Mouse (Mus musculus): ENCODE results near the gene Chrng. TPM values are rescaled to one million over a fixed set of nuclear protein-coding genes. Genes with fewer than 3 reads are reported as not detected.

Chrng gene
- polyA plus RNA-seq, 1 experiment: 376 TPM

- Histone ChIP-seq H3K4me3 (no peak overlapping the region), H3K79me2 (ENCODE audit: control insufficient read depth, insufficient read depth) (no peaks in the 10 kb centered on the region), H3K36me3 (ENCODE audit: control insufficient read depth, insufficient read depth) (peaks cover 66% of the 10 kb centered on the region), H3K27me3 (ENCODE audit: control insufficient read depth, insufficient read depth, insufficient read length) (no peaks in the 10 kb centered on the region), H3K4me2 (ENCODE audit: low read depth) (no peak overlapping the region), H3ac (ENCODE audit: control insufficient read depth, insufficient read length) (no peak overlapping the region)
- TF ChIP-seq USF1 (IDR thresholded peaks at IDR 0.05; ENCODE audit: low read depth) (no peak), MAX (IDR thresholded peaks at IDR 0.05; ENCODE audit: low read depth) (no peak), POLR2A (IDR thresholded peaks at IDR 0.05; ENCODE audit: insufficient read length, low read depth) (no peak), TCF12 (IDR thresholded peaks at IDR 0.05; ENCODE audit: insufficient read depth, poor library complexity, severe bottlenecking) (no peak), E2F4 (IDR thresholded peaks at IDR 0.05; ENCODE audit: insufficient read depth) (no peak), MYOD1 (IDR thresholded peaks at IDR 0.05; ENCODE audit: control insufficient read depth in 1 of 3, insufficient read length in 2 of 3, low read depth in 2 of 3) (no peak), SRF (IDR thresholded peaks at IDR 0.05; ENCODE audit: control insufficient read depth, insufficient read length, low read depth) (no peak), POLR2AphosphoS2 (IDR thresholded peaks at IDR 0.05; ENCODE audit: insufficient read length, low read depth) (no peak), CEBPB (IDR thresholded peaks at IDR 0.05; ENCODE audit: insufficient read depth, poor library complexity, severe bottlenecking) (no peak), MYOG (IDR thresholded peaks at IDR 0.05; ENCODE audit: control insufficient read depth in 1 of 3, insufficient read depth in 1 of 3, insufficient read length in 2 of 3, low read depth in 2 of 3) (no peak), REST (IDR thresholded peaks at IDR 0.05; ENCODE audit: insufficient read depth, insufficient read length) (no peak), TCF3 (IDR thresholded peaks at IDR 0.05; ENCODE audit: insufficient read length, low read depth) (no peak)
Observed at GRCm38 (mm10) chr1:87230606-87231005, 26.1 kb downstream of the Chrng start.

- Histone ChIP-seq H3K79me2 (ENCODE audit: control insufficient read depth, insufficient read depth) (no peaks in the 10 kb centered on the region), H3K4me3 (no peak overlapping the region), H3K4me2 (ENCODE audit: low read depth) (no peak overlapping the region), H3K36me3 (ENCODE audit: control insufficient read depth, insufficient read depth) (peaks cover 59% of the 10 kb centered on the region), H3K27me3 (ENCODE audit: control insufficient read depth, insufficient read depth, insufficient read length) (no peaks in the 10 kb centered on the region), H3ac (ENCODE audit: control insufficient read depth, insufficient read length) (no peak overlapping the region)
- TF ChIP-seq MAX (IDR thresholded peaks at IDR 0.05; ENCODE audit: low read depth): no peak
- TF ChIP-seq MYOD1 (IDR thresholded peaks at IDR 0.05; ENCODE audit: control insufficient read depth in 1 of 3, insufficient read length in 2 of 3, low read depth in 2 of 3): no peak
- TF ChIP-seq CEBPB (IDR thresholded peaks at IDR 0.05; ENCODE audit: insufficient read depth, poor library complexity, severe bottlenecking): no peak
- no peak for TF ChIP-seq SRF (IDR thresholded peaks at IDR 0.05; ENCODE audit: control insufficient read depth, insufficient read length, low read depth)
- no peak for TF ChIP-seq USF1 (IDR thresholded peaks at IDR 0.05; ENCODE audit: low read depth)
- no peak for TF ChIP-seq POLR2A (IDR thresholded peaks at IDR 0.05; ENCODE audit: insufficient read length, low read depth)
- TF ChIP-seq POLR2AphosphoS2 (IDR thresholded peaks at IDR 0.05; ENCODE audit: insufficient read length, low read depth): no peak
- no peak for TF ChIP-seq REST (IDR thresholded peaks at IDR 0.05; ENCODE audit: insufficient read depth, insufficient read length)
- no peak for TF ChIP-seq MYOG (IDR thresholded peaks at IDR 0.05; ENCODE audit: control insufficient read depth in 1 of 3, insufficient read depth in 1 of 3, insufficient read length in 2 of 3, low read depth in 2 of 3)
- TF ChIP-seq TCF3 (IDR thresholded peaks at IDR 0.05; ENCODE audit: insufficient read length, low read depth): no peak
- TF ChIP-seq TCF12 (IDR thresholded peaks at IDR 0.05; ENCODE audit: insufficient read depth, poor library complexity, severe bottlenecking): no peak
- no peak for TF ChIP-seq E2F4 (IDR thresholded peaks at IDR 0.05; ENCODE audit: insufficient read depth)
Observed at GRCm38 (mm10) chr1:87232197-87232596, 27.7 kb downstream of the Chrng start.

- TF ChIP-seq POLR2AphosphoS2 (IDR thresholded peaks at IDR 0.05; ENCODE audit: insufficient read length, low read depth): no peak
- no peak for TF ChIP-seq MAX (IDR thresholded peaks at IDR 0.05; ENCODE audit: low read depth)
- no peak for TF ChIP-seq USF1 (IDR thresholded peaks at IDR 0.05; ENCODE audit: low read depth)
- no peak for TF ChIP-seq TCF12 (IDR thresholded peaks at IDR 0.05; ENCODE audit: insufficient read depth, poor library complexity, severe bottlenecking)
- TF ChIP-seq SRF (IDR thresholded peaks at IDR 0.05; ENCODE audit: control insufficient read depth, insufficient read length, low read depth): no peak
- TF ChIP-seq MYOD1 (IDR thresholded peaks at IDR 0.05; ENCODE audit: control insufficient read depth in 1 of 3, insufficient read length in 2 of 3, low read depth in 2 of 3): no peak
- TF ChIP-seq POLR2A (IDR thresholded peaks at IDR 0.05; ENCODE audit: insufficient read length, low read depth): no peak
- TF ChIP-seq REST (IDR thresholded peaks at IDR 0.05; ENCODE audit: insufficient read depth, insufficient read length): no peak
- TF ChIP-seq MYOG (IDR thresholded peaks at IDR 0.05; ENCODE audit: control insufficient read depth in 1 of 3, insufficient read depth in 1 of 3, insufficient read length in 2 of 3, low read depth in 2 of 3): no peak
- TF ChIP-seq TCF3 (IDR thresholded peaks at IDR 0.05; ENCODE audit: insufficient read length, low read depth): no peak
- no peak for TF ChIP-seq E2F4 (IDR thresholded peaks at IDR 0.05; ENCODE audit: insufficient read depth)
- no peak for TF ChIP-seq CEBPB (IDR thresholded peaks at IDR 0.05; ENCODE audit: insufficient read depth, poor library complexity, severe bottlenecking)
- Histone ChIP-seq H3K79me2 (ENCODE audit: control insufficient read depth, insufficient read depth) (no peaks in the 10 kb centered on the region), H3K36me3 (ENCODE audit: control insufficient read depth, insufficient read depth) (peaks cover 16% of the 10 kb centered on the region), H3ac (ENCODE audit: control insufficient read depth, insufficient read length) (no peak overlapping the region), H3K4me2 (ENCODE audit: low read depth) (no peak overlapping the region), H3K27me3 (ENCODE audit: control insufficient read depth, insufficient read depth, insufficient read length) (no peaks in the 10 kb centered on the region), H3K4me3 (no peak overlapping the region)
Observed at GRCm38 (mm10) chr1:87239056-87239455, 34.6 kb downstream of the Chrng start.

- no peaks in the 10 kb centered on the region for H3K27me3 ChIP-seq (ENCODE audit: control insufficient read depth, insufficient read depth, insufficient read length)
- H3K79me2 ChIP-seq (ENCODE audit: control insufficient read depth, insufficient read depth): no peaks in the 10 kb centered on the region
- no peaks in the 10 kb centered on the region for H3K36me3 ChIP-seq (ENCODE audit: control insufficient read depth, insufficient read depth)
- no peak overlapping the region for H3K4me2 ChIP-seq (ENCODE audit: low read depth)
- H3ac ChIP-seq (ENCODE audit: control insufficient read depth, insufficient read length): no peak overlapping the region
- H3K4me3 ChIP-seq: no peak overlapping the region
- no peak for TF ChIP-seq E2F4 (IDR thresholded peaks at IDR 0.05; ENCODE audit: insufficient read depth)
- TF ChIP-seq USF1 (IDR thresholded peaks at IDR 0.05; ENCODE audit: low read depth): no peak
- TF ChIP-seq CEBPB (IDR thresholded peaks at IDR 0.05; ENCODE audit: insufficient read depth, poor library complexity, severe bottlenecking): no peak
- no peak for TF ChIP-seq TCF12 (IDR thresholded peaks at IDR 0.05; ENCODE audit: insufficient read depth, poor library complexity, severe bottlenecking)
- TF ChIP-seq TCF3 (IDR thresholded peaks at IDR 0.05; ENCODE audit: insufficient read length, low read depth): no peak
- TF ChIP-seq POLR2AphosphoS2 (IDR thresholded peaks at IDR 0.05; ENCODE audit: insufficient read length, low read depth): peak; percentile 56
Observed at GRCm38 (mm10) chr1:87243021-87243420, 38.6 kb downstream of the Chrng start.

- H3K4me2 ChIP-seq (ENCODE audit: low read depth): no peak overlapping the region
- H3ac ChIP-seq (ENCODE audit: control insufficient read depth, insufficient read length): no peak overlapping the region
- no peaks in the 10 kb centered on the region for H3K79me2 ChIP-seq (ENCODE audit: control insufficient read depth, insufficient read depth)
- no peaks in the 10 kb centered on the region for H3K27me3 ChIP-seq (ENCODE audit: control insufficient read depth, insufficient read depth, insufficient read length)
- H3K36me3 ChIP-seq (ENCODE audit: control insufficient read depth, insufficient read depth): no peaks in the 10 kb centered on the region
- TF ChIP-seq POLR2AphosphoS2 (IDR thresholded peaks at IDR 0.05; ENCODE audit: insufficient read length, low read depth) (no peak), MYOD1 (IDR thresholded peaks at IDR 0.05; ENCODE audit: control insufficient read depth in 1 of 3, insufficient read length in 2 of 3, low read depth in 2 of 3) (no peak)
- H3K4me3 ChIP-seq: no peak overlapping the region
Observed at GRCm38 (mm10) chr1:87245430-87245829, 41.0 kb downstream of the Chrng start.
